Mouse (Mus musculus): Measurements from ENCODE around the gene Etl4. TPM values are rescaled to one million over a fixed set of nuclear protein-coding genes. Genes with fewer than 3 reads are reported as not detected.
"Not testable (repeated sequence)": the region's sequence is repeated elsewhere in the genome, so short reads cannot be mapped to it uniquely, and the experiment has no call there.

Etl4 gene
- total RNA-seq, 2 experiments from 2014 or later: 68.7 to 98.4 TPM

GRCm38 (mm10) chr2:20167073-20167472 lies 257.5 kb downstream of the Etl4 start:
- DNase-seq (ENCODE audit: low spot score in 2 of 2): no peak

GRCm38 (mm10) chr2:20167566-20167965 lies 258.0 kb downstream of the Etl4 start:
- DNase-seq (ENCODE audit: low spot score in 2 of 2): no peak

- DNase-seq (ENCODE audit: low spot score in 2 of 2): no peak
Measured at GRCm38 (mm10) chr2:20168156-20168555, 258.6 kb downstream of the Etl4 start.

GRCm38 (mm10) chr2:20176456-20177184 lies 267.0 kb downstream of the Etl4 start:
- DNase-seq (ENCODE audit: low spot score in 2 of 2): not testable (repeated sequence)

- DNase-seq (ENCODE audit: low spot score in 2 of 2): not testable (repeated sequence)
Measured at GRCm38 (mm10) chr2:20177236-20177635, 267.7 kb downstream of the Etl4 start.

GRCm38 (mm10) chr2:20180561-20180960 lies 271.0 kb downstream of the Etl4 start:
- not testable (repeated sequence) for DNase-seq (ENCODE audit: low spot score in 2 of 2)

- DNase-seq (ENCODE audit: low spot score in 2 of 2): not testable (repeated sequence)
Measured at GRCm38 (mm10) chr2:20187223-20187622, 277.6 kb downstream of the Etl4 start.

- DNase-seq (ENCODE audit: low spot score in 2 of 2): no peak
Measured at GRCm38 (mm10) chr2:20203011-20203410, 293.4 kb downstream of the Etl4 start.

GRCm38 (mm10) chr2:20206647-20207046 lies 297.1 kb downstream of the Etl4 start:
- DNase-seq (ENCODE audit: low spot score in 2 of 2): no peak

GRCm38 (mm10) chr2:20208683-20209194 lies 299.2 kb downstream of the Etl4 start:
- DNase-seq (ENCODE audit: low spot score in 2 of 2): no peak

- no peak for DNase-seq (ENCODE audit: low spot score in 2 of 2)
Measured at GRCm38 (mm10) chr2:20209359-20209758, 299.8 kb downstream of the Etl4 start.

GRCm38 (mm10) chr2:20216275-20216674 lies 306.7 kb downstream of the Etl4 start:
- DNase-seq (ENCODE audit: low spot score in 2 of 2): no peak

GRCm38 (mm10) chr2:20216686-20217437 lies 307.3 kb downstream of the Etl4 start:
- DNase-seq (ENCODE audit: low spot score in 2 of 2): no peak

- no peak for DNase-seq (ENCODE audit: low spot score in 2 of 2)
Measured at GRCm38 (mm10) chr2:20231371-20231770, 321.8 kb downstream of the Etl4 start.

GRCm38 (mm10) chr2:20248043-20248664 lies 338.6 kb downstream of the Etl4 start:
- no peak for DNase-seq (ENCODE audit: low spot score in 2 of 2)

GRCm38 (mm10) chr2:20249403-20249802 lies 339.8 kb downstream of the Etl4 start:
- DNase-seq (ENCODE audit: low spot score in 2 of 2): no peak

GRCm38 (mm10) chr2:20276124-20276523 lies 366.5 kb downstream of the Etl4 start:
- DNase-seq (ENCODE audit: low spot score in 2 of 2): peak in 1 of 2 experiments; percentile 7

- no peak for DNase-seq (ENCODE audit: low spot score in 2 of 2)
Measured at GRCm38 (mm10) chr2:20281903-20282302, 372.3 kb downstream of the Etl4 start.

GRCm38 (mm10) chr2:20284425-20284824 lies 374.8 kb downstream of the Etl4 start:
- no peak for DNase-seq (ENCODE audit: low spot score in 2 of 2)

- no peak for DNase-seq (ENCODE audit: low spot score in 2 of 2)
Measured at GRCm38 (mm10) chr2:20290982-20291740, 381.6 kb downstream of the Etl4 start.

- DNase-seq (ENCODE audit: low spot score in 2 of 2): no peak
Measured at GRCm38 (mm10) chr2:20291741-20292110, 382.1 kb downstream of the Etl4 start.
